Mouse (Mus musculus) liver, embryonic 11.5 days (tissue): ENCODE data around the gene Bicd1. TPM values are rescaled to one million over a fixed set of nuclear protein-coding genes. Genes with fewer than 3 reads are reported as not detected.

Experiments
- ATAC-seq: fragments of 200-750 bp; cut with Nextera tagmentation; replicated peaks from 2 replicates; pipeline ENCODE4 v1.8.0; 2017; ENCODE audit warnings: moderate number of reproducible peaks, mild to moderate bottlenecking, moderate TSS enrichment, moderate library complexity; ENCODE audit not compliant: low FRiP score
- DNase-seq: peaks from one replicate; pipeline ENCODE4 v3.0.0-alpha.2; 2017; ENCODE audit warnings: low spot score
- H3K27ac ChIP-seq: fragments of 300-500 bp; sonication (generic); 2 replicates; pipeline ENCODE4 v1.5.1; 2014; ENCODE audit warnings: mild to moderate bottlenecking, low read depth, low read length, control low read depth
- H3K27me3 ChIP-seq: fragments of 300-500 bp; sonication (generic); replicated peaks from 2 replicates; pipeline ENCODE4 v1.6.1; 2014; ENCODE audit warnings: low read length, mixed read lengths; ENCODE audit not compliant: control insufficient read depth, insufficient read depth
- H3K36me3 ChIP-seq: fragments of 300-500 bp; sonication (generic); 2 replicates; pipeline ENCODE4 v1.6.1; 2014; ENCODE audit warnings: mild to moderate bottlenecking, low read length, moderate library complexity, mixed read lengths; ENCODE audit not compliant: control insufficient read depth, insufficient read depth
- H3K4me1 ChIP-seq: fragments of 300-500 bp; sonication (generic); replicated peaks from 2 replicates; pipeline ENCODE4 v1.6.1; 2014; ENCODE audit warnings: low read length, mixed read lengths; ENCODE audit not compliant: control insufficient read depth, insufficient read depth
- H3K4me2 ChIP-seq: fragments of 300-500 bp; sonication (generic); 2 replicates; pipeline ENCODE4 v1.6.1; 2014; ENCODE audit warnings: mild to moderate bottlenecking, control low read depth, moderate library complexity
- H3K4me3 ChIP-seq: fragments of 300-500 bp; sonication (generic); 2 replicates; pipeline ENCODE4 v1.5.1; 2014; ENCODE audit warnings: low read depth, low read length, control low read depth
- H3K9ac ChIP-seq: fragments of 300-500 bp; sonication (generic); 2 replicates; pipeline ENCODE4 v1.6.1; 2014; ENCODE audit warnings: low read depth, low read length, control low read depth
- H3K9me3 ChIP-seq: fragments of 300-500 bp; sonication (generic); 2 replicates; pipeline ENCODE4 v1.6.1; 2016; ENCODE audit warnings: low read length, inconsistent platforms, mixed read lengths; ENCODE audit not compliant: control insufficient read depth
- WGBS: fragments of 180-500 bp; shearing (Covaris S2); extraction: QIAGEN DNeasy Blood & Tissue Kit; methylation state at CpG from one replicate; pipeline ENCODE4 v1.1.7; 2014; 5-methylcytosine and 5-hydroxymethylcytosine counted together
- microRNA-seq: library from miRNA; unstranded; fragments of <30 nt; microRNA quantifications from one replicate; pipeline ENCODE4, GENCODE M21; 2017; ENCODE audit warnings: borderline number of aligned reads
- polyA plus RNA-seq: library from polyadenylated mRNA; unstranded; fragments of >200 nt; fragmentation: Nextera tagmentation; extraction: Ambion mirVana; gene quantifications from 2 replicates; pipeline ENCODE4 v1.2.1, GENCODE M21; 2014

Bicd1 gene
- polyA plus RNA-seq, 1 experiment from 2014 or later = 5.0 TPM

- no peak overlapping the region for H3K4me3 ChIP-seq
- no peak overlapping the region for H3K4me2 ChIP-seq
- no peak for DNase-seq
- no peak for ATAC-seq
- H3K27ac ChIP-seq = no peak overlapping the region
- peaks cover 3% of the 10 kb centered on the region; the same call in 1 of the 2 replicates for H3K36me3 ChIP-seq
- H3K9ac ChIP-seq = no peak overlapping the region
- no peaks in the 10 kb centered on the region for H3K27me3 ChIP-seq
- no peaks in the 10 kb centered on the region for H3K9me3 ChIP-seq
- H3K4me1 ChIP-seq = no peaks in the 10 kb centered on the region
- 91% methylated on average over 7 of the region's 7 CpGs for WGBS
Observed at GRCm38 (mm10) chr6:149585708-149586504, 177.2 kb downstream of the Bicd1 start.

Small RNAs within 50 kb of the gene (microRNA-seq; reads per million reads assigned to microRNA genes)
- gene Gm24307 = not detected

Other genes starting within 250 kb of the Bicd1 start
- gene Amn1, start 220.2 kb upstream of the Bicd1 start, polyA plus RNA-seq = 12.8 and 14.4 TPM in 2 replicates
- 37.7 and 37.8 TPM in 2 replicates for gene Resf1, start 99.5 kb upstream of the Bicd1 start, polyA plus RNA-seq